Mouse (Mus musculus): Measurements from ENCODE around the gene Phactr1.
"Not testable (repeated sequence)": the region's sequence is repeated elsewhere in the genome, so short reads cannot be mapped to it uniquely, and the experiment has no call there.

Phactr1 gene

DNA sequence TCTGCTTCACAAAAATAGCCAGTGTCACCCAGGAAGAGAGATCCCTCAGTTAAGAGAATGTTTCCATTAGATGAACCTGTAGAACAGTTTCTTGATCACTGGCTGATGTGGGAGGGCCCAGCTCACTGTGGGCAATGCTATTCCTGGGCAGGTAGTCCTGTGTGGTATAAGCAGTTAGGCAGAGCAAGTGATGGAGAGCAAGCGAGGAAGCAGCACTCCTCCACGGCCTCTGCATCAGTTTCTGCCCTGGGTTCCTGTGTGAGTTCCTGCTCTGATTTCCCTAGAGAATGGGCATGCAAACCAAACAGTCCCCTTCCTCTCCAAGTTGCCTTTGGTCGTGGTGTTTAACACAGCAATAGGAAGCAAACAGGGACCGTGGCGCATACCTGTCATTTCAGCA lies 251.6 kb downstream of the Phactr1 start:
- no peak for DNase-seq

DNA sequence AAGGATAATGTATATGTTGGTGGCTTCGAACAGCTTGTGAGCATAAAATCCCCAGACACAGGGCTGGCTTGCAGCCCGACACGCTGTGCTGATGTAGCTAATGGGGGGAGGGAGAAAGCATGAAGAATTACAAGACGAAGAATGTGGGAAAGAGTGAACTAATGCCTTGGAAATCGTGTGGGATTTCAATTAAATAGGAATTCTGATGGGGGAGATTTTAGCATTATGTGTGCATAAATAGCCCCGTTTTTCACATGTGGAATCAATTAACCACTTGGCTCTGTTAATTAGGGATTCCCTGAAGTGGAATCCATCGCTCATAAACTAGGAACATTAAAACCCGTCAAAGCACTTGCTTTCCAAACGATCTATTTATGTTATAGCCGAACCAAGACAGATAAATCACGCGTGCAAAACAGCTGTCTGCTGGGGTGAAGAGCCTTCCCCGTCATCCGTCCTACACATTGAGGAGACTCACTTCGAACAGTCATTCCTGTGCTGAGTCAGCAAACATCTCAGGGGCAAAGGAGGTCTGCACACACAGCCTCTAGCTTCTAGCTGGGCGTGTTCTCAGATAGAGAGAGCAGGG lies 254.2 kb downstream of the Phactr1 start:
- DNase-seq = no peak

DNA sequence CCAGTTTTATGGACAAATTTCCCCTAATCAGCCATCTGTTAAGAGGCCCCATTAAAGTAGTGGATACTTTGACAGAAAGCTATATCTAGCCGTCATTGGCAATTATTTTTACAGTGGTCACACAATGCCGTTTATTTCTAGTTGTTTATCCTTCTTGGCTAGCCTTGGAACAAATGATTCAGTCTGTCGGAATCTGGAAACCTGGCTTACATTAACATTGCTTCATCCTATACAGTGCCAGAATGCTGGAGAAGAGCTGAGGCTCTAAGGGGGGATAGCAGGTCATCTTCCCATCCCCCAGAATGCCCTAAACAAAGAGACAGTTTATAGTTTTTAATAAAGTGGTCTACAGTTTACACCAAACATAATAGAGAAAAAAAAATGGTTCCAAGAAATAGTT lies 257.4 kb downstream of the Phactr1 start:
- DNase-seq = no peak

DNA sequence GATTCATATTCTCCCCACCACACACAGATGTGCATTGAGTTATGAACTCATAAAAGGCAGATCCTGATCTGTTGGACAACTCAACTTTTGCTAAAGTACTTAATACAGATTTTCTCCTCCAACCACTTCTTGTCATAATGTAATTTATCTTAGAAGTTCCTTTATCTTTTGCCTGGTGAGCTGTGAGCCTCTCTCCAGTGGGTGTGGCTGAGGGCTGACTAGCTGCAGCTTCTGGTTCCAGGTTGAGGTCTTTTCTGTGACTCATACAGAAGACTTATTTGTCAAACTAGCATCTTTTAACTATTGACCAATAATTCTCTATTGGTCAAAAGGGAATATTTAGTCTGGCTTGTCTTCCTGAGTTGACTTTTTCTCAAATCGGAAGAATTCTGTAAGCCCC lies 257.9 kb downstream of the Phactr1 start:
- DNase-seq = no peak

DNA sequence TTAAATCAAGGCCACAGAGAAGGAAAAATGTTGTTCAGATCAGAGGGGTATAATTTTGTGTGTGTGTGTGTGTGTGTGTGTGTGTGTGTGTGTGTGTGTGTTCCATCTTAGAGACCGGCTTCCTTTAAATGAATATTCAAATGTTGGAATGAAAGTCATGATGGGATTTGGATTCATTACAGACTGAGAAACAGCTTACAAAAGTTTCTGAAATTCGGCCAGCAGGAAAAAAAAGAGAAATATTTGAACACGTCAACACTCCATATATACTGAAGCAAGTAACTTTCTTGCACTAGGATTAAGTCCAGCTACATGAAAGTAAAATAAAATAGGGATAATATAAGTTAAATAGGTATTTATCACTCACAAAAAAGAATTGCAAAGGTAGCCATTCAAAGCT lies 259.8 kb downstream of the Phactr1 start:
- DNase-seq = no peak

DNA sequence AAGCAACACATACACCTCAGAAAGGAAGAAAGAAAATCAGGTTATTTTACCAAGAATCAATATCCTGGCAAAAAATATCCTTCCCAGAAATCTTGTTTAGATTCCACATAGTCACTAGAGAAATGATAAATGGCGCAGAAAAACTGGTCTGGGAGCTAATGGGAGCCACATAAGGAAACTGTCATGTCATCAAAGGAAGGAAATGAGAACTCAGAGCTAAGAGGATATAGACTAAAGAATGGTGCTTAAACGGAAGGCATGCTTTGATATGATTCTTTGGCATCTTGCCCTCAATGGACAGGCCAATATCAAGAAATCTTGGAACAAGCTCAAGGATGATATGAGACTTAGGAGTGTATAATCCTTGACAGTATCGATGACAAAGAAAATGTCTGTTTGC lies 263.7 kb downstream of the Phactr1 start:
- DNase-seq = no peak

DNA sequence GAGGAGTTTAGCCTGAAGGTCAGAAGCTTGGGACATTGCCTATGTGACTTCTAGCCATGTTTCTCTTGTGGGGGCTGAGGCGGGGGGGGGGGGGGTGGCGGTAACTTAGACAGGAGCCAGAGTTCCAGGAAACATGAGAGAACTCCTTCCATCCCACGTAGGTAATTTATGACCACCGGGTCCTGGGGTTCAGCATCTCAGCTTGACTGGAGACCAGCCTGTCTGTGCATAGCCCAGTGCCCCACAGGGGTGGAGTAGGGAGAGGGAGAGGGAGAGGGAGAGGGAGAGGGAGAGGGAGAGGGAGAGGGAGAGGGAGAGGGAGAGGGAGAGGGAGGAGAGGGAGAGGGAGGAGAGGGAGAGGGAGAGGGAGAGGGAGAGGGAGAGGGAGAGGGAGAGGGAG lies 264.8 kb downstream of the Phactr1 start:
- not testable (repeated sequence) for DNase-seq

DNA sequence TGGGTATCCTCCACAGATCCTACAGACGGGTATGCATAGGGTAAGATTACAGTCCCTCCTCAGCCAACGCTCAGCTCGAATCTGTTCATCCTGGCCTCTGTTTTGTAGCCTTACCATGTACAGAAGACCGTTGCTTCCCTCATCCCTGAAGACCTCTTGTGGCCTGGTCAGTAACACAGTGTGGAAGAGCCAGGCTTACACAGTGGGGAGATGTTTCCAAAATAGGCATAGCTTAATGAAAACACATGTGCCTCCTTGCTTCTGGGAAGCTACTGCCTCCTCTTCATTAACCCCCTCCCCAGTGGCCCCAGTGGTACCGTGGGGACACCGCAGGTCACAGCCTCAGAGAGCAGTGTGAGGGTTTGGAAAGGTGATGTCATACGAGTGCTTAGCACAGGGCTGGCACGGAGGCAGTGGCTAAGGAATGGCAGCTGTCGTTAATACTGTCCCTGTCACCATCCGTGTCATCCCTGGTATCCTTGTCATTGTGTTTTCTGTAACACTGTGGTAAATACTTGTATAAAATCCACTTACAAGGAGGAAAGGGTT lies 268.4 kb downstream of the Phactr1 start:
- no peak for DNase-seq

DNA sequence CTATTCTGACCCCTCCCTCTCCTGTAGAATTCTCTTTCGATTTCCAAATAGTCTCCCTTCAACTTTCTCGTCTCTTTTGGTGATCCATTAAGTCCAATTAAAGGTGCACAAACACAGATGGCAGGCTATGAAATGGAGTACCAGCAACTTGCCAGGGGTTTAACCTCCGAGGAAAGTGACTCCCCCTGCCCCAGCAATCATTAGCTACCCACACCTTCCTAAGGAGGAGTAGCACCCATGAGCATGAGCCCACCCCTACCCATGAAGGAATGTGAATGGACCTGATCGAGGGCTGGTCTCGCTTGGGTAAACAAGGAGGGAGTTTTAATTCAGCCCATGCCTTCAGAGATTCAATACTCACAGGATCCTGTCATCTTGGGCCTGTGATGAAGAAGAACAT lies 268.9 kb downstream of the Phactr1 start:
- no peak for DNase-seq

DNA sequence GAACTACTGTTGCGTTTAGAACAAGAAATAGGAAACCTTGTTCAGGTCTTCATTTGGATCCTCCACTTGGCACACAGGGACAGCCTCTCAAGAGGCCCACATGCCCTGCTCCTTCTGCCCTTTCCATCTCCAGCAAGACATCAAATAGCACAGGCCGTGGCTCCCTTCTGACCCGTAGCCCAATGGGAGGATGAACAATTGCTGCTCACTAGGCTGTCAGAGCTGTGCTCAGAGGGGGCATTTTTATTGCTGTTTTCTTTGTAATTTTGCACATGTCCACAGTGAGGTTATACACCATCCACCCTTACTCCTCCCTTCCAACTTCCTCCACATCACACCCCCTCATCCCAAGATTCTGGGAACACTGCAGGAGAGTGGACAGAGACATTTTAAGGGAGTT lies 269.6 kb downstream of the Phactr1 start:
- DNase-seq = no peak

DNA sequence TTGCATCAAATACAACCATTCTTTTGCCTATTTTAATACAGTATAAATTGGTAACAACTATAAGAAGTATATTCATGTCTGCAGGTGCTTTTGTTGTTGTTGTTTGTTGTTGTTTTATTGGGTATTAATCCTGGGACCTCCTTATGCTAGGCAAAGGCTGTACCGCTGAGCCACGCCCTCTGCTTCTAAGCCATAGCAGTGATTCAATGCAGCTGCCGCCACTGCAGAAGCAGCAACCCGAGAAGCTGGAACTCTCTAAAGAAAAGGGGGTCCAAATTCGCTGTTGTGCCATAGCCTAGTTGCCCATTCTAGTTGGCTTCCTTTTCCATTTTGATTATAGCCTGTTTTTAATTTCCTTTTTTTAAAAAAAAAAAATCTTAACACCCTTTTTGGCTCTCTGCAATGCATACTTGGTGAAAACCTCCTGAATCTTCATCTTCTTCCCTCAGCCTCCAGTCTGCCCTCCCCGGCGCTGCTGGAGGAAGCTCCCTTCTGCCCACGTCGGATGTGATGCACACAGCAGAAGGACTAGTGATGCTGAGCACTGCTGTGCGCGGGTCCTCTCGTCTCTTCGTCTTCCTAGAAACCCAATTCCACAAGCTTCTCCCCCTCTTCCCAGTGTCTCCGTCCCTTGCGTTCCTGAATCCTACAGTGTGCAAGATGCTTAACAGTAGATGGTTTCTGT lies 271.8 kb downstream of the Phactr1 start:
- DNase-seq = no peak

DNA sequence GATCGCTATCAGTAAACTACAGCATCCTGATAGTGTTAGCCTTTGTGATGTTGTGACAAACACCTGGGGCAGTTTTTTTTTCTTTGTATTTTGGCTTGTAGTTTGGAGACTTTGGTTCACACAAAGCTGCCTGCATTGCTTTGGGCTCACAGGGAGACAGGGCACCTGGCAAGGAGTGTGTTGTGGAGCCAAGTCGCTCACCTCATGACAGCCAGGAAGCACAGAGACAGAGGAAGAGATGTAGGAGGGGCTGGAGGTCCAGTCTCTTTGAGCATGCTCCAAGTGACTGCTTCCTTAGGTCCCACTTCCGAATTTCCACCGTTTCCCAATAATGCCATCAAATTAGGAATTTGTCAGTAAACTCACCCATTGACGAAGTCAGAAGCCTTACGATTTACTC lies 272.6 kb downstream of the Phactr1 start:
- DNase-seq = no peak

DNA sequence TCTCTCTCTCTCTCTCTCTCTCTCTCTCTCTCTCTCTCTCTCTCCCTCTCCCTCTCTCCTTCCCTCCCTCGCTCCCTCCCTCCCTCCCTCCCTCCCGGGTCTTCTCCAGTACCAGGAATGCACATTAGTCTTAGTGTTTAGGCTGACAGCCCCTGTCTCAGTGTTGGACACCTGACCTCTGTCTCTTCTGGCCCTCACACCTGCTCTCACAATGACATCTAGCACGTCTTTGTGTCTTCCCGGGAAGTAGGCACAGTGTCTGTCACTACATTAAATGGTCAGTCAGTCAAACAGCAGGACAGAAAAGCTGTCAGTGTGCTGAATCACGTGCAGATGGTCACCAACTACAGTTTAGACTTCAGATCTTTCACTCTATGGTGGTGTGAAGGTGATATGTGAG lies 273.7 kb downstream of the Phactr1 start:
- DNase-seq = no peak

DNA sequence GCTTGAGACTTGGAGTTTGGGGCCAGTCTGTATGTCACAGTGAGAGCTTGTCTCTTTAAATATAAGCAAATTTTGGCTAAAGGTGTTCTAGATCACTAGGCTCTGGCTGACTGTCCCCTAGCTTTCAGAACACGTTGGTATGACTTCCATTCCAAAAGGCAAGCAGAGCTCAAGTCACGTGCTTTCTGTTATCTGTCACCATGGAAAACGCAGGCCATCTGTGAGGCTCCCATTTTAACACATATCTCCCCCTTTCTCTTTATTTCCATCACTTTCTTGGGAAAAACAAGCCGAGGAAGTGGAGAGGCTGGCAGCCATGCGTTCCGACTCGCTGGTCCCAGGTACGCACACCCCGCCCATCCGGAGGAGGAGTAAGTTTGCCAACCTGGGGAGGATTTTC lies 275.9 kb downstream of the Phactr1 start:
- no peak for DNase-seq

DNA sequence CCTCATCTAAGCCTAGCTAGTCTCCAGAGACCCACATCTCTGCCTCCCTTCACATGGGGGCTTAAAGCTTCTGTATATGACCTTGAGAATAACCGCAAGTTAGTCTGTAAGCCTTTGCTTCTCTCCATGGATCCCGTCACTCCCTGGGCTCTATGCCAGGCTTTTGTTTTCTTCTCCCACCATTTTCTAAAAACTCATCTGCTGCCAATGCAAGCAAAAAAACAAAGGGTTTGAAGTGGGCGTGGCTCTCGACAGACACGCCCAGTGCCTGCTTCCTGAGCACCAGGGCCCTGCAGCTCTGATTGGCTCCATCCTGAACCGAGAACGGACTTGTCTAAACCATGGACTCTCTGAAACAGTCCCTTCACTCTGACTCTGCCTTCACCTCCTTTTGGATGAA lies 277.4 kb downstream of the Phactr1 start:
- no peak for DNase-seq

DNA sequence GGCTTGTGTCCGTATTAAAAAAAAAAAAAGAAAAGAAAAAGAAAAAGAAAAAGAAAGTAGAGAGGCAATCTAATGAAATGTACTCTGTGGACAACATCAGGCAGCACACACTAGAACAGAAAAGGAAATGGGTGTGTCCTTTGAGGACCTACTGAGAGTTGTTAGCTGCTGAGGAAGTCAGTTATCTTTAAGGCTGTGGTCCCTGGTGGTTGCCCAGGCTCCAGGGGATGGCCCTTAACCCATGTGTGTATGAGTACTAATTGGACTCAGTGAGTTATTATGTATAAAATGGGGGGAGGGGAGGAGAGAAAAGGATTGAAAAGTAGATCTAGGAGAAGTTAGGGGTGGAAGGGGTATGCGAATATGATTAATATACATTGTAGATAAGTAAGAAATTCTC lies 278.4 kb downstream of the Phactr1 start:
- DNase-seq = no peak

DNA sequence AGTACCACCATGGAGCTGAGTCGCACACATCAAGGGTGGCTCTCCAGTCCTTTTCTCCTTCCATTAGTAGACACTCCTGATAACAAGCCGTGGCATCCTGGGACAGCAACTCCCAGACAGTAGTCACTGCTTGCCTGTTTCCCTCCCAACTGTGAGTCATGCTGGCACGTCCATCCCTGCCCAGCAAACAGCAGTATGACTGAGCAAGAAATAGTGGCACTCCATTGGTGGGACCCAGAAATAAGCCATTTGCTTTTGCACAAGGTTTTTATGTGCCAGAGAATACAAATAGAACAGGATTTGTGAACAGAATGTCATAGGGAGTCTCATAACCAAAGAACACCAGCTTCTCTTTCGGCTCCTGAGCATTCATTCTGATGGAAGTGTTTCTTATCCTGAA lies 281.1 kb downstream of the Phactr1 start:
- no peak for DNase-seq

DNA sequence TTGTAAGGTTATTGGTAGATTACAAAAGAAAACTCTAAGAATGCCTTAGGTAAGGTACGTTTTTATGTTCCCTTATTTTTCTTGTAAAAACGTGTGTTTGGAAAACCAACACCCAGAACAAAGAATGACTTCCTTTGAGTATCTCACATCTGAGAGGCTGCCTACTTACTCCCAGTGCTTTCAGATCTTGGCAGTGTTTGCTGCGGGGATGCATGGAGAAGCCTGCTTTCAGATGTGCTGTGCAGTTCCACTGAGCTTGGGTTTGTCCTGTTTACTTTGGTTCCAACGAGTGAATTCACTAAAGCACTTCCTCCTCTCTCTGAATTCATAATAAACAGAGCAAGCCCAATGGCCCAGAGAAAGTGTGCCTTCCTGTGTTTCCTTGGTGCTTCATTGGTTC lies 288.1 kb downstream of the Phactr1 start:
- no peak for DNase-seq

DNA sequence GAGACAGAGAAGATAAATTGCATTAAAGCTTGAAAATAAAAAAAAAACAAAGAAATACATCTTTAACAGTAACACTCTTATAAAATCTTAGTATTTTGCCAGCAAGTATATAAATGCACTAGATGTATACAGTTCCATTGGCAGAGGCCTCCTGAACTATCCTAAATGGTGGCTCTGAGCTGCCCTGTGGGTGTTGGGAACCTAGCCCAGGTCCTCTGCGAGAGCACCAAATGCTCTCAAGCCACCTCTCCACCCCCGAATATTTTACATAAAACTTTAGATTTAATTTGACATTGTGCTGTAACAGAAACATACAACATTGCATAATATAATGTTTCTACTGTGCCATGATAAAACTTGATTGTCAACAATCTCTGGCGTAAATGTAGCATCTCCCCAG lies 293.1 kb downstream of the Phactr1 start:
- no peak for DNase-seq

DNA sequence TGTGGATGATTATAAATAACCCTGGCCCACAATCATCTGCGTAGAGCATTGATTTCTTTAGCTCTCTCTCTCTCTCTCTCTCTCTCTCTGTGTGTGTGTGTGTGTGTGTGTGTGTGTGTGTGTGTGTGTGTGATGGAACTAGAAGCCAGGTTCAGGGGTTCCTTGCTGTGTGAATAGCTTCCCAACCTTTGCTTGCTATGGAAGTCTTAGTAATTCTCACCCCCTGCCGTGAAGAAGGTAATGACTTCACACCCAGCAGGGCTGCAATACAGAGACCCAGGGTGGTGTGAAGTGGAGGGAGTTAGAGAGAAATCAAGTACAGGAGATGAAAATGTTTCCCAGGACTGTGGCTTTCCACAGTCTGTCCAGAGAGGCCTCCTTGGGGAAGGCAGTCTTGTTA lies 293.5 kb downstream of the Phactr1 start:
- DNase-seq = no peak

DNA sequence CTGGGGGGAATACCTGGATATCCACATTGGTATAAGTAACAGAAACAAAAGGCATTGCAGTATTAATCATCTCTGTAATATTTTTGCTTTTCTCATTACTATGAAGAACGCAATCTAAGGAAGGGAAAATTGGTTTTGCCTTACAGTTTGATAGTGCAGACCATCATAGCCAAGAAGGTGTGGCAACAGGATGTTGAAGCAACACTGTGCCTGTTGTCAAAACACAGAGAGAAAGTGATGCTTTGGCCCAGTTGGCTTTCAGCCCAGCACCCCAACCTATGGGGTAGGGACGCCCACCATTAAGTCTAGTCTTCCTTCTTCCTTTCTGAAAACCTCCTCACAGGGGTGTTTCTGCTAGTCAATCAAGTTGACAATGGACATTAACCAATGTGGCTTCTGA lies 294.1 kb downstream of the Phactr1 start:
- no peak for DNase-seq

DNA sequence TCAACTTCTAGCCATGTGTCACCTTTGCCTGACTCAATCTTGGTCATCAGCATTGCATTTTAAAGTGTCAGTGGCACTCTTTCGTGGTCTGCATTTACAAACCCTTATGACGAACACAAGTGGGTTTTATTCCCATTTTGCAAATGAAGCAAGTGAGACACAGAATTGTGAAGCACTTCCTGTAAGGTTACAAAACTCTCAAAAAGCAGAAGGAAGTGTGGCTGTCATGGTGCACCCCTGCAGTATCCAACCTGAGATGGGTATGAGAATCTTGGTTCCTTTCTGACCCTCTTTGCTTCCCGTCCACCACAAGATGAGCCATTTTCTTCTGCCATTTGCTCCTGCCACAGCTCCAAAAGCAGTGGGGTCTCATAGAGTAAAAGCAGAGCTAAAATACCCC lies 295.7 kb downstream of the Phactr1 start:
- no peak for DNase-seq

DNA sequence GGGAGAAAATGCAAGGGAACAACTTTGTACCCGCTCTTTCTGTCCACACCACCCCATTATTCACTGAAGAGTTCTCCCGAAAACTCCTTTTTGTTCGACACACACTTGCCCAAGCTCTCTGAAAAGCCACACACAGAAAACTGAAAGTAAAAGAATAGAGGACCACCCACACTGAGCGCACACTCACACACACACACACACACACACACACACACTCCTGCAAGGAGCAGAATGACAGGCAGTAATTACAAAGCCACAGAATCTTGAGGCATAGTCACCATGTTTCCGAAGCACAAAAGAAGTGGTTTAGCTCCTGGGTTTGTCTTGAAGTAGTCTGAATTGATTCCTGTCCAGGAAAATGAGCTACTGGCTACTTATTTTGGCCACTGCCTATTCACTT lies 296.5 kb downstream of the Phactr1 start:
- no peak for DNase-seq

DNA sequence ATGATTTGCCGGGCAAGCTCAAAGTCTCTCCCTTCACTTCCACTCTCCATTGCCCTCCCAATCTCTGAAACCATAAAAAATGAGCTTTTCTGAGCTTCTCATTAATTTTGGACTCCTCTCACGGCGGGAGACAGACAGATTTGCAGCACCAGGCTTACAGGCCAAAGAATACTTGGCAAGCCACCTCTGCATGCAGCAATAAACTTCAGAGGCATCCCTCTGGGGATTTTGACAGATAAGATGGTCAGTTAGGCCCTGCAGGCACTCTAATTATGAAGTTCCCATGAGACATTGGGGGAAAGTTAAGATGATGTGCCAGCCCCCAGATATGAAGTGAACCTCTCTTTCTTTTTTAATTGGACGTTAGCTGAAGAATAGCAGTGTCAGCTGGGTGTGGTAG lies 300.2 kb downstream of the Phactr1 start:
- DNase-seq = no peak

DNA sequence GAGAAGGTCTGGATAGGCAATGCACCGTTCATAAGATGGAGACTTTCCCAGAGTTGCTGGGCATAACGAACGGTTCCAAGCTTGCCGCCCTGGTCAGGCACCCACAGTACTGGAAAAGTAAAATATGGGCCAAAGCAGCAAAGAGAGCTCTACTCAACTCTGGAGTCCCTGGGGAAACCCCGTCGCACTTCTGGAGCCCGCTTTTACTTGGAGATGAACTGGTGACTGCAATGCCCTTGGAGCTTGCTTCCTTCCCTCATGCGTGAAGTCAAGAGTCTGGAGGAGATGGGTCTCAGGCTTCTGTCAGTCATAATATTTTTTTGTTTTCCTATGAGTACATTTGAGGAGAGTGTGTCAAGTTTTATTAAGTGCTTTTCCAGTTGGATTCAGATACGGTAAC lies 302.2 kb downstream of the Phactr1 start:
- DNase-seq = no peak

Measured in cerebellum, adult 11 months (tissue).